Mouse (Mus musculus): Measurements from ENCODE around the gene Plekhg6.

Plekhg6 gene

GRCm38 (mm10) chr6:125354352-125355151, 26.0 kb downstream of the Plekhg6 start:
- DNase-seq (ENCODE audit: extremely low read depth, insufficient read length, low spot score): peak; percentile 72

GRCm38 (mm10) chr6:125353655-125354054, 26.9 kb downstream of the Plekhg6 start:
- DNase-seq (ENCODE audit: extremely low read depth, insufficient read length, low spot score): no peak

GRCm38 (mm10) chr6:125353221-125353620, 27.4 kb downstream of the Plekhg6 start:
- no peak for DNase-seq (ENCODE audit: extremely low read depth, insufficient read length, low spot score)

GRCm38 (mm10) chr6:125352811-125353210, 27.8 kb downstream of the Plekhg6 start:
- no peak for DNase-seq (ENCODE audit: extremely low read depth, insufficient read length, low spot score)

GRCm38 (mm10) chr6:125352046-125352384, 28.6 kb downstream of the Plekhg6 start:
- DNase-seq (ENCODE audit: extremely low read depth, insufficient read length, low spot score): no peak

- no peak for DNase-seq (ENCODE audit: extremely low read depth, insufficient read length, low spot score)
These were observed 29.1 kb downstream of the Plekhg6 start for GRCm38 (mm10) chr6:125351368-125352045.

- no peak for DNase-seq (ENCODE audit: extremely low read depth, insufficient read length, low spot score)
These were observed 29.6 kb downstream of the Plekhg6 start for GRCm38 (mm10) chr6:125350995-125351324.

- peak; percentile 61 for DNase-seq (ENCODE audit: extremely low read depth, insufficient read length, low spot score)
These were observed 30.2 kb downstream of the Plekhg6 start for GRCm38 (mm10) chr6:125350231-125350994.

GRCm38 (mm10) chr6:125349575-125350230, 30.9 kb downstream of the Plekhg6 start:
- DNase-seq (ENCODE audit: extremely low read depth, insufficient read length, low spot score): peak; percentile 71

- no peak for DNase-seq (ENCODE audit: extremely low read depth, insufficient read length, low spot score)
These were observed 31.6 kb downstream of the Plekhg6 start, which contains the start of gene Tnfrsf1a for GRCm38 (mm10) chr6:125348721-125349574. Gene Tnfrsf1a, plus strand, starts transcription at chr6:125349362.

- no peak for DNase-seq (ENCODE audit: extremely low read depth, insufficient read length, low spot score)
These were observed 34.6 kb downstream of the Plekhg6 start for GRCm38 (mm10) chr6:125346029-125346428.

- DNase-seq (ENCODE audit: extremely low read depth, insufficient read length, low spot score): no peak
These were observed 35.0 kb downstream of the Plekhg6 start for GRCm38 (mm10) chr6:125345625-125346024.

- no peak for DNase-seq (ENCODE audit: extremely low read depth, insufficient read length, low spot score)
These were observed 35.7 kb downstream of the Plekhg6 start for GRCm38 (mm10) chr6:125344866-125345265.

- DNase-seq (ENCODE audit: extremely low read depth, insufficient read length, low spot score): no peak
These were observed 36.5 kb downstream of the Plekhg6 start for GRCm38 (mm10) chr6:125344084-125344483.

GRCm38 (mm10) chr6:125342198-125342597, 38.4 kb downstream of the Plekhg6 start:
- no peak for DNase-seq (ENCODE audit: extremely low read depth, insufficient read length, low spot score)

GRCm38 (mm10) chr6:125340244-125340643, 40.3 kb downstream of the Plekhg6 start:
- DNase-seq (ENCODE audit: extremely low read depth, insufficient read length, low spot score): no peak

GRCm38 (mm10) chr6:125338791-125339660, 41.6 kb downstream of the Plekhg6 start:
- DNase-seq (ENCODE audit: extremely low read depth, insufficient read length, low spot score): no peak

- DNase-seq (ENCODE audit: extremely low read depth, insufficient read length, low spot score): no peak
These were observed 46.2 kb downstream of the Plekhg6 start for GRCm38 (mm10) chr6:125334356-125334755.

All from 3134 (cell line).